Mouse (Mus musculus) embryo, embryonic 11 days (tissue): ENCODE measurements around the gene Rbpjl.

ENCODE experiments used
- DNase-seq: peaks from one replicate; pipeline ENCODE4 v3.0.0-alpha.2; 2015

The Rbpjl gene

DNA sequence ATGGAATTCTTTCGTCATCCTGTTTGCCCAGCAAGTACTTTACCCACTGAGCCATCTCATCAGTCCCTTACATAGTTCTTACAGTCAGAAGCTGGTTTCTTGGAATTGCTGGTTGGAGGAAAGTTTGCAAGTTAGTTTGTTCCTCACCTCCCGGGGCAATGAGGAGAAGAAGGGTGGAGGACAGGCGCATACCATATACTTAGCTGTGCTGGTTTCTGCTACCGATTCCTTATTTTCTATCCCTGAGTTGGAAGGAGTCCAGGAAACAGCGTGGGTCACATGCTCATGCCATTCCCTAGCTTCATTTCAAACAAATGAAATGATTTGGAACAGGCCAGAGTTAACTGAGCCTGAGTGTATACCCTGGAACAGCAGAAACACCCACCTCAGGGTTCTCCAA lies 46.0 kb downstream of the Rbpjl start:
- no peak for DNase-seq

DNA sequence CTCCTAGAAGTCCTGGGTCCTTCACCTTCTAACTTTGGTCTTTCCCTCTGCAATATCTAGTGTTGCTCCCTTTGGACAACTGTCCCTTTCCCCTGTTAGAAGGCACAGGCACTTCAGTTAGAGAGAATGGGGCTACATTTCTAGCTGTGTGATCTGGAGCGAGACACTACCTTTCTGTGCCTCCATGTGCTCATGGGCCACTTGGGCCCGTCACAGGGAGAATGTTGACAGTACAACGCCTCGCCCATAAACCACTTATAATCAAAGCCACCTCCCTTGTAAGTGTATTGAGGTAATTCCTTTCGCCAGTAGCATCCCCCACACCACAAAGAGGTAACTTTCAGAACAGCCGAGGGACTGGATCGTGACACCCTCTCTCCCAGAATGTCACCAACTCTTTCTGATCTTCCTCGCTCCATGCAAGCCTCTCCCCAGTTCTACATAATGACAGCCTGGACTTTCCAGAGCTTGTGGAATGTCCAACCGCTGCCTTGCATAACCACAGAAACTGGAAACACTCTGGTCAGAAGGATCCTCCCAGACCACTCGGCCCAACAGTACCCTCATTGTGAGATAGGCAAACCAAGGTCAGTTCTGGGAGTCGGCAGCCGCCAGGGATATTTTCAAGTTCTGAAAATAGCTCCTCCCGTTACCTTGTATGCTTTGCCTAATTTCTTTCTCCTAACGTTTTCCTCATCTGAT lies 46.6 kb downstream of the Rbpjl start:
- no peak for DNase-seq

DNA sequence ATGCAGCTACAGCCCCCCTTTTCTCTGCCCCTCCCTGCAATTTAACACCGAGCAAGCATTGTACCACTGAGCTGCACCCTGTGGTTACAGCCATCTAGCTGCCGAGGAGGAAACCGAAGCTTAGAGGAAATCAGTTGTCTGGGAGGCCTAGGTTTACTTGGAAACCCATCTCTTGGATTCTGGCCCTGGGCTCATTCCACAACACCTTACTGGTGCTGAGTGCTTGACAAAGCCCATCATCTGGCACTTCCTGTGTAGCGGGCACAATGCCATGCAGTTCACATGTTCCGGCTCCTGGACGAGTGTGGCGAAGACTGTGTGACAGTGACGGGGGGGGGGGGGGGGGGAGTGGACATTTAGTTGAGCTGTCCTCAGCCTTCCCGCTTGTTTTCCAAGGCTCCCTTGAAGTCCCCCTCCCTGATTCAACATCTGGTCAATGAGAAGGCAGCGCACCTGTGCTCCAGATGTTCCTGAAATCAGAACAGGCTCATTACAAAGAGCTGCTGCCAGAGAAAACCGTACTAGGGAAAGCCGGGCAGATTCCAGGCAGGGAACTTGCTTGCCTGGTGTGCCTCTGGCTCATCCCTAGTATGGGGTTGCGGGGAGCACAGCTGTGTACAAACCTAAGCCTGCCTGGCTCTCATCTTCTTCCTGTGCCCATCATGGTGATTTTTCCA lies 49.2 kb downstream of the Rbpjl start:
- DNase-seq = peak; percentile 50

DNA sequence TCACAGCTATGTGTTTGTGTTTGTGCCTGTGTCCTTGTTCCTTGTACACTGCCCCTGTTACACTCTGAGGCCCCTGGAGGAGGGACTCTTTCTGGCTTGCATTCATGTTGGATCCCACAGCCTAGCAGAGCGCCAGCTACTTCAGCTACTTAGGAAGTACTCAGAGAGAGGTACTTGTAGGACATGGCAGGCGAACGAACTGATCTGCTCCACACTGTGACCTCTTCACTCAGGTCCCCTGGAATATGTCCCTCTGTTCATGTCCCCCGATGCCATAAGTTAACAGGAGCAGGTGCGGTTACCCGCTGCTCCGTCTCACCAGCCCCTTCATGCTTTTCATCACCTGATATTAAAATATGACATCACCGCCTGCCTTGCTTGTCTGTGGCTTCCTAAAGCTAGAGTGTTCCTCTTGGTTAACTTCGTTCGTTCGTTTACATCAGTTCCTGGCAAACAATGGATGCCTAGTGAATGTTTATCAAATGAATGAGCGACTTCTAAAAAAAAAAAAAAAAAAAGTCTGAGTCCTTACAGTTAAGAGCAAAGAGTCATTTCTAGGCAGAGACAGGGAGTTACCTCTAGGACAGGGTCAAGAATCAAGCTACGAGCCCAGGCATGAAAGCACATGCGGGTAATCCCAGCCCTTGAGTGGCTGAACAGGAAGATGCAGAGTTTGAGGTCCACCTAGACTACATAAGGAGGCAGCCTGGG lies 50.3 kb downstream of the Rbpjl start:
- no peak for DNase-seq

DNA sequence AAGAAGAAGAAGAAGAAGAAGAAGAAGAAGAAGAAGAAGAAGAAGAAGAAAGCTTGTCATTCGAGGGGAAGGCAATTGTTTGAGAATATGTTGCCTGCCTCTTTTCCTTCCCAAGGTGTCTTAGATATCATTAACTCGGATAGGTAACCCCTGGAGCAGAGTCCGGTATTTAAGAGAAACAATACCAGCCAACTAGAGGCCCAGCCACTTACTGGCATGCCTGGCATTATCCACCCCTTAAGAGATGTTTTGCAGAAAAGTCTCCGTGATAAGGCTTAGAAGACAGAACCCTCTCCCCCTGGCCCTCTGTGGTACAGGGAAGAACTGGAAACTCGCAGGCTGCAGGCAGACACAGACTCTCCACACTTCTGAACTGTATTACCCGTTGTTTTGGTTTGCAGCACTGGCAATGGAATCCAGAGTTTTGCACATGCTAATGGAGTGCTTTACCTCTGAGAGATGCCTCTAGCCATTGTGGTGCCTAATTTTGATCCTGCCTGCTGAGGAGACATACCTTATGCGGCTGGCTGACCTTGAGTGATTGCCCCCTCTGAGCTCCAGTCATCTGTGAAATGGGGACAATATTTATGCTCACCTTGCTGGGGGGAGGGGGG lies 51.1 kb downstream of the Rbpjl start:
- no peak for DNase-seq

DNA sequence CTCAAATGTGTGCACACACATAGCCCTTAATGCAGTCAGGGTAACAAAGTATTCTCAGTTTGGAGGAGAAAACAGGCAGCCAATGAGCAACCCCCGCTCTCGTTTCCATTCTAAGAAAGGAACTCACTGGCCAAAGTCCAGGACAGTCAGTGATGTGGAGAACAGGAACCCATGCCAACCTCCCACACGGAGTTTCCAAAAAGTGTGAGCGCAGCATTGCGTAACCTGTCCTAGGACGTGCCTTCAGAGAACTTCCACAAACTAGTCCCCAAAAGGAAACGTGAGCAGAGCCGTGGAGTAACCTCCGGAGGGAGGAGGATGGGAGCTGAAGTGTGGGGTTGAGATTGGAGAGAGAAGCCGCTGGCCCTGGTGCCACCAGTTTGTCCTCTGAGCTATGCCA lies 51.9 kb downstream of the Rbpjl start:
- DNase-seq = no peak

DNA sequence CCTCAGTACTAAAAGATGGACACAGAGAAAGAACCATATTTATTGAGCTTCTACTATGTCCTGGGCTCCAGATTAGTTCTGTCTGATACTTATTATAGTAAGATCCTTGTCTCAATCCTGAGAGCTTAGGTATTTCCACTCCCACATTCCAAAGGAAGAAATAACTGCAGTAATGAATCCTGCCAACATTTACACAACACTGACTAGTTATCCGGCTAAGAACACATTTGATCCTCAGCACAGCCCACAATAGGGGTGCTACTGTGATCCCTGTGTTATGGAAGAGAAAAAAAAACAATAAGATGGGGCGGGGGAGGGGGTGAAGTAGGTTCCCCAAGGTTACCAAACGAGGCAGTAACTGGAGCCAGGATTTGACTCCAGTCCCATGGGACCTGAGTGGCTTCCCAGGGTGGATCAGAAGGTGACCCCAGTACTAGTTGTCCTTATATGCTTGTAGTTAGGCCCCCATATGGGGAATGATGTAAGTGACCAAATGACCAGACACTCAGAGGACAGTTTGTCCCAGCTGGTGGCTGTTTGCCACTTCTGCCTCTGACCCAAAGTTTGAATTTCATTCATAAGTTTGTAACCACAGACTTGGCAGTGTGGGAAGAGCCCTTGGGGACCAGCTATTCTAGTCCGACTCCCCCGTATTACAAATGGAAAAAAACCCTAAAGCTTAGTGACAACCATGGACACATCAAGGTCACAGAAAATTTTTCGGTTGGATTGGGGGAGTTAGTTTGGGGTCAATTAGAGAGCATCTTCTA lies 52.7 kb downstream of the Rbpjl start:
- no peak for DNase-seq

DNA sequence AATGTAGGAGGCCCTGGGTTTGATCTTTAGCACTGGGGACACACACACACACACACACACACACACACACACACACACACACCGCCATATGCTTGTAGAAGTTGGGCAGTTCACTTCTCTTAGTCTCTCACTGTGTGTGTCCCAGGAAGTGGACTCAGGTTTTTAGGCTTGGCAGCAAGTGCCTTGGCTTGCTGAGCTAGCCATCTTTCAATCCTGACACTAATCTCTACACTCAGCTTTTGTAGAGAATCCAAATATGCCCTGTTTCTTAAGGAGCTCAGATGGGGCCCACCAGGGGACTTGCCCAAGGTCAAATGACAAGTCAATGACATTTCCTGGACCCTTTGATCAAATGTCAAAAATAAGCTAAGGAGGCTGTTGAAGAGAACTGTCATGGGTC lies 53.5 kb downstream of the Rbpjl start:
- DNase-seq = no peak

DNA sequence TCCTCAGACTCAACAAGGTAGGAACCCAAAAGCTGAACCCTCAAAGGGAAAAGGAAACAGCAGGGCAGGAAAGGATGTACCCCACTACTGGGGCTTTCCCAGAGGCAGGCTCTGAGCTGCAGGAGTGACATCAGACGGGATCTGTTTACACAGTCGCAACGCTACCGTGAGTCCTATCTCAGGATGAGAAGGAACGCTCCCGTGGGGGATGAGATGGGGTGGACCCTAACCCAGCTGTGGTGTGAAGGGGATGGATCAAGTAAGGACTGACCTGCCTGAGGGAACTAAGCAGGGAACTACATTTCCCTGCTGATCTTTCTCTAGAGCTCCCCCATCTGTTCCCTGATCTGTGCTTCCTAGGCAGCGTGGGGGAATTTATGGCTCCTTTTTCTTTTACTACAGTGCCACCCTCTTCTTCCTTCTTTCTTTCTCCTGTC lies 53.9 kb downstream of the Rbpjl start, which contains the start of gene Sys1:
Gene Sys1, plus strand, starts transcription at position 101 of the 437 bp plus-strand sequence.
- DNase-seq = peak; percentile 58

DNA sequence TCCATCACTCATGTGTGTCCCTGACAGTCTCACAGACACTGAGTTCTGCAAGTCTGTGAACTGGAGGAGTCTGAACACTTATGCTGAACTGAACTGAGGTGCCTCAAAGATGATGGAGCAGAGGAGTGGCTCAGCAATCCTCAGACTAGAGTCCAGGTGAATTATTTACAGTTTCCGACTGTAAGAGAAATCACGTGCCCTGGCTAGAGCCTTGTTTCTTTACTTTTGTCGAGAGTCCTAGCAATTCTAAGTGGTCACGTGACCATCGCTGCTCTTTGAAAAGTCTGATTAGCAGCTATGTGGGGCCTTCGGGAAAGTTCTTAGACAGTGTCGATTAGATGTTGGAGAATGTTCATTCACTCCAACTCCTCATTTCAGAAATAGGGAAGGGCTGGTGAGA lies 55.0 kb downstream of the Rbpjl start:
- DNase-seq = no peak

DNA sequence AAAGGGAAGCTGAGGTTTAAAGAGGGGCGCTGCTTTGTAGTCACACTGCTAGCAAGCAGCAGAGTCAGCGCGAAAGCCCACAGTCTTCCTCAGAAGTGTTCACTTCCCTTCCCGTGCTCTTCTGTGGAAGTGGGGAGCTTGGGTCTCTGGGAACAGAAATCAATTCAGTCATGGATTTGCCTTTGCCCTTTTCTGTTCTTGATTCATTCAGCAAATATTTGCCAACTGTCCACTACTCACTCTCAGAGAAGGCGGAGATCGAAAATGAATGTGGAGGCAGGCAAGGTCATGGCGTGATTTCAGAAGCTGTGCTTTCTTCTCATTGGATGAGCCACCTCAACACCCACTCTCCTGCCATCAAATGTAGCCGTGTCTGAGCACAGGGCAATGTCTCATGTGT lies 55.6 kb downstream of the Rbpjl start:
- DNase-seq = no peak

DNA sequence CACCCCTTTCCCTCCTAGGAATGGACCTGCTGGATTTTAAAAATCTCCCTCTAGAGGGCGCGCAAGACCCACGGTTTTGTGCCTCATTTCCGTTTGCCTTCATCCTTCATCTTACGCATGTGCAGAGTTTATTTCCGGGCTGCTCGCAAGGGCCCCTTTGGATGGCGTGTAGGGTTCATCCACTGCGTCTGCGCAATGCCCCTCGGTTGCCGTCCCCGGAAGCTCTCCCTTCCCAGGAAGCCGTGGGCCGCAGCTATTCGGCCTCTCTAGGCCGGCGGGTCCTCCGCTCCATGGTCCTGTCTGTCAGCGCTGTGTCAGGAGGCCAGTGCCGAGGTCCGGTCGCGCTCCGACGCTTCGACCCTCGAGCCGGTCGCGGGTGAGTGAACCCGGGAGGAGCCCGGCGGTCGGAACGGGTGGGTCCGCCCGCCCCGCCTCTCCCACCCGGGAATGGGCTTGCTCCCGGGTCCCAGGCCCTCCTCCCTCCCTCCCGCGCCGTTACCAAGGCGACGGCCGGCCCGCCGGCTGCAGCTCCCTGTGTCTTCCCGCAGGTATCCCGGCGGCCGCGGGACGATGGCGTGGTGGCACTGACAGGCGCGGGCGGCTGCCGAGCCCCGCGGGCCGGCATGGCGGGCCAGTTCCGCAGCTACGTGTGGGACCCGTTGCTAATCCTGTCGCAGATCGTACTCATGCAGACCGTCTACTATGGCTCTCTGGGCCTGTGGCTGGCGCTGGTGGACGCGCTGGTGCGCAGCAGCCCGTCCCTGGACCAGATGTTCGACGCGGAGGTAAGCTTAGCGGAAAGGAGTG lies 58.0 kb downstream of the Rbpjl start, which contains the start of gene Gm20458:
Gene Gm20458, plus strand, starts transcription at position 223 of the 807 bp plus-strand sequence.
- DNase-seq = peak; percentile 98
